Mouse (Mus musculus) left cerebral cortex, adult 2 months (tissue): ENCODE data around the gene Rapgefl1. TPM values are rescaled to one million over a fixed set of nuclear protein-coding genes. Genes with fewer than 3 reads are reported as not detected.

Experiments used
- DNase-seq, 2 experiments: peaks; one replicate each; pipeline ENCODE4 v3.0.0; 2021 to 2022; ENCODE audit warnings: low spot score in 2 of 2, mixed read lengths in 1 of 2; ENCODE audit errors: extremely low spot score in 1 of 2
- H3K27ac ChIP-seq: fragments of 200-600 bp; 2 replicates; pipeline ENCODE4 v1.8.1; 2022
- H3K4me3 ChIP-seq: fragments of 200-600 bp; 2 replicates; pipeline ENCODE4 v1.8.1; 2022
- CTCF ChIP-seq: fragments of 200-600 bp; IDR thresholded peaks from 2 replicates; pipeline ENCODE4 v1.8.1; 2022; ENCODE audit warnings: antibody characterized with exemption, mild to moderate bottlenecking, moderate library complexity
- intact Hi-C: fragments of 180-260 bp; cut with DNase I; formaldehyde crosslinking; loops from one replicate; pipeline ENCODE4 v1.15.1; 2025
- total RNA-seq, 2 experiments: library from RNA; stranded (reverse); gene quantifications; 2 replicates each; pipeline ENCODE4 v1.2.3; 2021

Rapgefl1 gene
- total RNA-seq, 2 experiments from 2014 or later = 144 to 153 TPM

DNA sequence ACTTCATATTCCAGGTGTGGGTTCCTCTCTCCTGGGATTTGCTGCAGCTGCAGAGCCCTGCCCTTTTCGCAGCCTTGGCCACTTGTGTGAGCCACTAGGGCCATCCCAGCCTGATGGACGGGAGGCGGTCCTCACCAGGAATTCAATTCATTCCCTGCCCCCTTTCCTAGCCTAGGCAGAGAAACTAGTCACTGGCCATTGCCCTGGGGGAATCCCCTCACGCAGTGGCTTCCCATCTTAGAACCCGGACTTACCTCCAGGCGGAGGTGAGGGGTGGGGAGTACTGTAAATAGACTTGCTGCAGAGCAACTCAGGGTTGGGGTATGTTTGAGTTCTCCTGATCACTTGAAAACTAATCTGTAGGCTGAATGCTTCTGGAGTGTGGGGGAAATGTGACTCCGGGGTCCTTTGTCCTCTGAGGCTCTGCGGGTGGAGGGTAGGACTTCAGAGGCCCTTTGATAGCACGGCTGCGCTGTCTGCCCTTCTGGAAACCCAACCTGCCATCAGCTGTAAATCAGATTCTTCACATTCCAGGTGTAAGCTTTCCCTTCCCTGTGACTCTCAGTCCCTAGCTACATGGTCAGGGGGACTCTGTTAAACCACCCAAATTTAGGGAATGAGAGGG is 66.1 kb downstream of the Rapgefl1 start:
- intact Hi-C loops = no loop called here
- Histone ChIP-seq H3K4me3 (no peak overlapping the region), H3K27ac (no peak overlapping the region)
- no peak for DNase-seq
- no peak for TF ChIP-seq CTCF

Other genes with a start within 250 kb of the Rapgefl1 start
- 10 to 100 TPM; 45.9 to 47.9 TPM for gene Ormdl3, start 249.4 kb upstream of the Rapgefl1 start, total RNA-seq
- gene Lrrc3c, start 238.5 kb upstream of the Rapgefl1 start, total RNA-seq = not detected
- 10 to 100 TPM in 1 of 2 experiments, 1 to 10 TPM in 1; 8.8 to 12.1 TPM for gene Gm12355, start 211.1 kb upstream of the Rapgefl1 start, total RNA-seq
- gene Gsdma3, start 210.4 kb upstream of the Rapgefl1 start, total RNA-seq = under 1 TPM; 0.23 to 0.27 TPM
- not detected for gene Gsdma2, start 190.0 kb upstream of the Rapgefl1 start, total RNA-seq
- not detected for gene Gsdma, start 172.4 kb upstream of the Rapgefl1 start, total RNA-seq
- gene Psmd3, start 154.2 kb upstream of the Rapgefl1 start, total RNA-seq = 100 to 1,000 TPM; 132 TPM
- gene Csf3, start 135.5 kb upstream of the Rapgefl1 start, total RNA-seq = not detected
- 100 to 1,000 TPM; 126 to 134 TPM for gene Med24, start 107.3 kb upstream of the Rapgefl1 start, total RNA-seq
- gene Thra, start 96.1 kb upstream of the Rapgefl1 start, total RNA-seq = 100 to 1,000 TPM; 730 to 768 TPM
- 100 to 1,000 TPM in 1 of 2 experiments, 10 to 100 TPM in 1; 91.9 to 153 TPM for gene Nr1d1, start 61.5 kb upstream of the Rapgefl1 start, total RNA-seq
- 100 to 1,000 TPM; 178 to 192 TPM for gene Msl1, start 41.3 kb upstream of the Rapgefl1 start, total RNA-seq
- gene Casc3, start 31.9 kb upstream of the Rapgefl1 start, total RNA-seq = 10 to 100 TPM; 53.0 to 57.6 TPM
- 10 to 100 TPM; 72.7 to 73.9 TPM for gene Wipf2, start 26.9 kb downstream of the Rapgefl1 start, total RNA-seq
- gene Cdc6, start 71.0 kb downstream of the Rapgefl1 start, total RNA-seq = under 1 TPM; 0.35 to 0.36 TPM
- gene Rara, start 91.0 kb downstream of the Rapgefl1 start, total RNA-seq = 10 to 100 TPM; 14.0 to 18.7 TPM
- gene Gjd3, start 146.2 kb downstream of the Rapgefl1 start, total RNA-seq = 1 to 10 TPM; 1.4 to 3.2 TPM
- 1 to 10 TPM in 1 of 2 experiments, under 1 TPM in 1; 0.66 to 1.0 TPM for gene Top2a, start 187.4 kb downstream of the Rapgefl1 start, total RNA-seq
- 10 to 100 TPM; 82.8 to 88.7 TPM for gene Igfbp4, start 204.5 kb downstream of the Rapgefl1 start, total RNA-seq